Mouse (Mus musculus) thymus, adult 2 months (tissue): ENCODE results near the gene Elavl4.

Experiments used
- CTCF ChIP-seq: fragments of 200-500 bp; IDR thresholded peaks from 2 replicates; pipeline ENCODE4 v1.5.1; 2012; ENCODE audit warnings: mild to moderate bottlenecking, control low read depth, low read length, moderate library complexity, borderline replicate concordance; ENCODE audit not compliant: control insufficient read depth, poor library complexity, insufficient read depth; ENCODE audit errors: extremely low read depth
- POLR2A ChIP-seq: fragments of 200-500 bp; IDR thresholded peaks from 2 replicates; pipeline ENCODE4 v1.6.1; 2012; ENCODE audit warnings: mild to moderate bottlenecking, low read length, control low read depth, moderate library complexity; ENCODE audit not compliant: control insufficient read depth, poor library complexity, insufficient read depth; ENCODE audit errors: extremely low read depth

DNA sequence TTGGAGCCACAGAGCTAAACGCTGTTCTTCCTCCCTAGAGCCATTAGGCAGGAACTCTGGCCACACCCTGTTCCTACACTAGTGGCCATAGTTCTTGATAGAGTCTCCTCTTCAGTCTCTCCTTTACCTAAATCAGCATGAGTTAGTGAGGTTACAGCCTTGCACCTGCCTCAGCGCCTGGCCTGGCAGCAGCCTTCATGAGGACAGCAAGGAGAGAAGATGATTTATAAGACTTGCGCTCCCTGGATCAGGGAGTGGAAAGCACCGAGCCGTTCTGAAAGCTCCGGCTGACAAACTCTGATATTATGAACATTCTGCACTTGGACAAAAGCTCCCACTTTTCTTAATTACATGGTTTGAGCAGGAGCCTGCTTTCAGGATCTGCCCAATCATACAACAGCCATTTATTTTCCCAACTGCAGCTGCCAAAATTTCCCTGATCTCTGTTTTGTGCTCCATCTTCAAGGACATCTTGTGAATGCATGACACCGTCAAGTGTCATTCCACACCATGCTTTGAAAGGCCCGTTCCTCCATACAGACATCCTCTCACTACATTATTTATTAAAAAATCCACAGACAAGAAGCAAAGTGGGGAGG lies 87.3 kb downstream of the Elavl4 start:
- TF ChIP-seq CTCF (no peak), POLR2A (no peak)
